1 mouse cellular context compared by ENCODE assay signal in genomic region chr19:12801046-12801445, GRCm38 (mm10).
TF ChIP-seq lines count a peak whose summit lies in the region.

No protein-coding gene starts in this region.

TF ChIP-seq in CH12.LX, 34 proteins besides CTCF, POLR2A, EP300 and RAD21 (continued from another document):
- TF ChIP-seq MAX (IDR thresholded peaks at IDR 0.05; ENCODE audit: low read length) (no peak), GABPA (IDR thresholded peaks at IDR 0.05; ENCODE audit: insufficient replicate concordance, low read depth, low read length) (no peak), JUN (IDR thresholded peaks at IDR 0.05; ENCODE audit: insufficient read depth, low read depth, low read length) (peak; percentile 49), NRF1 (IDR thresholded peaks at IDR 0.05; ENCODE audit: low read depth, low read length) (no peak), MXI1 (IDR thresholded peaks at IDR 0.05; ENCODE audit: low read depth, low read length) (no peak), IRF4 (IDR thresholded peaks at IDR 0.05; ENCODE audit: low read depth, low read length) (peak; percentile 91), ETS1 (conservative IDR thresholded peaks at IDR 0.05; ENCODE audit: low read depth, low read length) (peak; percentile 90), BHLHE40 (IDR thresholded peaks at IDR 0.05; ENCODE audit: low read depth, low read length) (peak; percentile 98), CHD2 (IDR thresholded peaks at IDR 0.05; ENCODE audit: low read length) (no peak), HCFC1 (IDR thresholded peaks at IDR 0.05; ENCODE audit: low read depth, low read length) (no peak), JUND (conservative IDR thresholded peaks at IDR 0.05; ENCODE audit: low read depth, low read length) (0 out of 2 replicates have a peak, but pooled peaks have one; percentile 41), TBP (conservative IDR thresholded peaks at IDR 0.05; ENCODE audit: low read depth, low read length) (0 out of 2 replicates have a peak, but pooled peaks have one; percentile 37), MAFK (IDR thresholded peaks at IDR 0.05; ENCODE audit: insufficient replicate concordance, low read length) (no peak), ZKSCAN1 (IDR thresholded peaks at IDR 0.05; ENCODE audit: borderline replicate concordance, low read depth, low read length) (no peak), RCOR1 (conservative IDR thresholded peaks at IDR 0.05; ENCODE audit: low read depth, low read length) (no peak)
